Mouse (Mus musculus) heart, postnatal 0 days (tissue): ENCODE measurements around the gene Asic2.

Experiments used
- CTCF ChIP-seq: IDR thresholded peaks from 2 replicates; pipeline ENCODE4 v1.5.1; 2016; ENCODE audit warnings: antibody characterized with exemption, control low read depth, low read depth
- EP300 ChIP-seq: IDR thresholded peaks from 2 replicates; pipeline ENCODE4 v1.6.1; 2016; ENCODE audit warnings: antibody characterized with exemption, low read depth

DNA sequence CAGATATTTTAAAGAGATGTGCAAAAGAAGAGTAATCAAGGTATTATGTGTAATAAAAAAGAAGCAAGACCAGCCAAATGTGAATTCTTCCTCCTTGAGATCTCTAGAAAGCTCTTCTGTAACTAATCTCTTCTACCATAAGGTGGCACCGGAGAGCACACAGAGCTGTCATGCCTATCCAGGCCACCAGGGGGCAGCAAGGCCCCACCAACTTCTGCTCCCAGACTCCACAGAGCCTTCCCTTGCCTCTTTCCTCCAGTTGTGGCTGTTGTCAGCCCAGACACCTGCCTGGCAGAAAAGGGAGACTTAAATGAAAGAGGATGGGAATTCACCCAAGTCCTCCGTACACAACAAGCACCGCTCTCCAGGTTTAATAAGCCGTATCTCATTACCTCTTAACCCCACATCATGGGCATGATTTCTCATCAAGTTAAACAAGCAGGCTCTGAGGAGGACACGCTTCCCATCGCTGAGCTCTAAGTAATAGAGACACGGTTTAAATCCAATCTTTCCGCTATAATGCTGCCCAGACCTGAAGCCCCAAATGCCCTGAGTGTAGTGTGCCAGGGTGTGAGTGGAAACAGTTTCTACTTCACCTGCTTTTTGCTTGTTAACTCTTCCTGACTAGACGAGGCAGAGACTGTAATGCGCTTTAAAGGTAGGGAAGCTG is 28.1 kb upstream of the Asic2 start:
- no peak for TF ChIP-seq EP300
- TF ChIP-seq CTCF = peak; percentile 100
